Mouse (Mus musculus): Measurements from ENCODE around the gene Trh.
A peak's percentile ranks its signal among the peaks of the same experiment; 100 is the strongest.

Trh gene

GRCm38 (mm10) chr6:92244591-92244990, at the start of gene Trh:
TSS of gene Trh (minus strand) at chr6:92244650.
- DNase-seq = no peak

GRCm38 (mm10) chr6:92290826-92291225, 46.4 kb upstream of the Trh start:
- no peak for DNase-seq

- no peak for DNase-seq
Observed at GRCm38 (mm10) chr6:92286889-92287288, 42.4 kb upstream of the Trh start.

GRCm38 (mm10) chr6:92286258-92286888, 41.9 kb upstream of the Trh start:
- DNase-seq = peak; percentile 23 to 61

GRCm38 (mm10) chr6:92285559-92285958, 41.1 kb upstream of the Trh start:
- no peak for DNase-seq

- DNase-seq = no peak
Observed at GRCm38 (mm10) chr6:92277179-92277578, 32.7 kb upstream of the Trh start.

- DNase-seq = no peak
Observed at GRCm38 (mm10) chr6:92273652-92274322, 29.3 kb upstream of the Trh start.

GRCm38 (mm10) chr6:92272601-92273000, 28.2 kb upstream of the Trh start:
- DNase-seq = no peak

GRCm38 (mm10) chr6:92269019-92269418, 24.6 kb upstream of the Trh start:
- peak; percentile 52 to 79 for DNase-seq

GRCm38 (mm10) chr6:92268001-92268400, 23.6 kb upstream of the Trh start:
- no peak for DNase-seq

- peak; percentile 21 to 39 for DNase-seq
Observed at GRCm38 (mm10) chr6:92261162-92261843, 16.9 kb upstream of the Trh start.

- DNase-seq = no peak
Observed at GRCm38 (mm10) chr6:92255346-92255745, 10.9 kb upstream of the Trh start.

GRCm38 (mm10) chr6:92253253-92253870, 8.9 kb upstream of the Trh start:
- DNase-seq = no peak

GRCm38 (mm10) chr6:92247215-92247919, 2.9 kb upstream of the Trh start:
- no peak for DNase-seq

- no peak for DNase-seq
Observed at GRCm38 (mm10) chr6:92246335-92246734, 1.9 kb upstream of the Trh start.

GRCm38 (mm10) chr6:92241178-92241906, 3.1 kb downstream of the Trh start:
- DNase-seq = peak; percentile 22 to 53

GRCm38 (mm10) chr6:92235036-92235435, 9.4 kb downstream of the Trh start:
- DNase-seq = no peak

- peak; percentile 23 to 42 for DNase-seq
Observed at GRCm38 (mm10) chr6:92231762-92232161, 12.7 kb downstream of the Trh start.

GRCm38 (mm10) chr6:92231356-92231755, 13.1 kb downstream of the Trh start:
- DNase-seq = peak in 1 of 2 experiments; percentile 23

- DNase-seq = no peak
Observed at GRCm38 (mm10) chr6:92229586-92229985, 14.9 kb downstream of the Trh start.

- DNase-seq = no peak
Observed at GRCm38 (mm10) chr6:92229103-92229502, 15.3 kb downstream of the Trh start.

GRCm38 (mm10) chr6:92224981-92225380, 19.5 kb downstream of the Trh start:
- no peak for DNase-seq
